Mouse (Mus musculus) kidney, postnatal 4 days (tissue): ENCODE data around the gene Vmn1r166.
"Not testable (repeated sequence)": the region's sequence is repeated elsewhere in the genome, so short reads cannot be mapped to it uniquely, and the experiment has no call there.

Source experiments
- DNase-seq, 2 experiments: peaks; one replicate each; pipeline ENCODE4 v3.0.0; 2021; ENCODE audit warnings: mixed read lengths in 2 of 2

Gene Vmn1r166

GRCm38 (mm10) chr7:23251582-23251981 is at the start of gene Vmn1r166:
Gene Vmn1r166 (minus strand): TSS chr7:23251682.
- not testable (repeated sequence) for DNase-seq

- not testable (repeated sequence) for DNase-seq
Measured at GRCm38 (mm10) chr7:23300892-23301291, 49.4 kb upstream of the Vmn1r166 start, which contains the start of gene Nlrp4e. Gene Nlrp4e (plus strand): TSS chr7:23301192.

- DNase-seq: not testable (repeated sequence)
Measured at GRCm38 (mm10) chr7:23278800-23279199, 27.3 kb upstream of the Vmn1r166 start, which contains the start of gene Gm6902. Gene Gm6902 (minus strand): TSS chr7:23278900.

GRCm38 (mm10) chr7:23217032-23217431 is 34.5 kb downstream of the Vmn1r166 start, which contains the start of gene Vmn1r165:
Gene Vmn1r165 (plus strand): TSS chr7:23217332.
- DNase-seq: not testable (repeated sequence)
